Mouse (Mus musculus) heart, adult 2 months (tissue): ENCODE measurements at regions not wholly inside any gene's neighbourhood (a gene's known extent, or its start where the extent isn't known, plus 50 kb on each side); places are given as distances from the start of the nearest gene placed in this dataset.

Experiments
- CTCF ChIP-seq: fragments of 200-600 bp; IDR thresholded peaks from 2 replicates; pipeline ENCODE4 v1.8.1; 2022; ENCODE audit warnings: antibody characterized with exemption, mild to moderate bottlenecking, moderate library complexity
- POLR2A ChIP-seq: fragments of 200-500 bp; IDR thresholded peaks from 2 replicates; pipeline ENCODE4 v1.6.1; 2011; ENCODE audit warnings: mild to moderate bottlenecking, low read depth, low read length, control low read depth; ENCODE audit not compliant: insufficient read depth

- TF ChIP-seq POLR2A (no peak), CTCF (no peak)
Measured at GRCm38 (mm10) chr14:48925870-48926269, 140.0 kb upstream of the Ap5m1 start.
